Mouse (Mus musculus): Measurements from ENCODE around the gene Gm45521. TPM values are rescaled to one million over a fixed set of nuclear protein-coding genes. Genes with fewer than 3 reads are reported as not detected.

Gene Gm45521
- polyA plus RNA-seq, 1 experiment: not detected

- peaks cover 69% of the 10 kb centered on the region for H3K36me3 ChIP-seq (ENCODE audit: control insufficient read depth, insufficient read depth)
- TF ChIP-seq MYOD1 (IDR thresholded peaks at IDR 0.05; ENCODE audit: control insufficient read depth in 1 of 3, insufficient read length in 2 of 3, low read depth in 2 of 3) (peak in 1 of 3 experiments; percentile 57), TCF3 (IDR thresholded peaks at IDR 0.05; ENCODE audit: insufficient read length, low read depth) (no peak), CEBPB (IDR thresholded peaks at IDR 0.05; ENCODE audit: insufficient read depth, poor library complexity, severe bottlenecking) (no peak), POLR2AphosphoS2 (IDR thresholded peaks at IDR 0.05; ENCODE audit: insufficient read length, low read depth) (no peak), E2F4 (IDR thresholded peaks at IDR 0.05; ENCODE audit: insufficient read depth) (no peak), REST (IDR thresholded peaks at IDR 0.05; ENCODE audit: insufficient read depth, insufficient read length) (no peak), MYOG (IDR thresholded peaks at IDR 0.05; ENCODE audit: control insufficient read depth in 1 of 3, insufficient read depth in 1 of 3, insufficient read length in 2 of 3, low read depth in 2 of 3) (peak in 1 of 3 experiments; percentile 52), MAX (IDR thresholded peaks at IDR 0.05; ENCODE audit: low read depth) (no peak), USF1 (IDR thresholded peaks at IDR 0.05; ENCODE audit: low read depth) (no peak), POLR2A (IDR thresholded peaks at IDR 0.05; ENCODE audit: insufficient read length, low read depth) (no peak)
- H3K79me2 ChIP-seq (ENCODE audit: control insufficient read depth, insufficient read depth): no peaks in the 10 kb centered on the region
- no peak overlapping the region for H3ac ChIP-seq (ENCODE audit: control insufficient read depth, insufficient read length)
- no peaks in the 10 kb centered on the region for H3K27me3 ChIP-seq (ENCODE audit: control insufficient read depth, insufficient read depth, insufficient read length)
- no peak overlapping the region for H3K4me3 ChIP-seq
- H3K4me2 ChIP-seq (ENCODE audit: low read depth): peak overlapping the region; percentile 10
These were observed 13.8 kb upstream of the Gm45521 start for GRCm38 (mm10) chr14:7943101-7943800.

GRCm38 (mm10) chr14:7943801-7944135, 13.3 kb upstream of the Gm45521 start:
- TF ChIP-seq POLR2AphosphoS2 (IDR thresholded peaks at IDR 0.05; ENCODE audit: insufficient read length, low read depth): no peak
- no peak overlapping the region for H3K4me2 ChIP-seq (ENCODE audit: low read depth)
- peaks cover 74% of the 10 kb centered on the region for H3K36me3 ChIP-seq (ENCODE audit: control insufficient read depth, insufficient read depth)
- H3K4me3 ChIP-seq: no peak overlapping the region
- H3K27me3 ChIP-seq (ENCODE audit: control insufficient read depth, insufficient read depth, insufficient read length): no peaks in the 10 kb centered on the region
- H3K79me2 ChIP-seq (ENCODE audit: control insufficient read depth, insufficient read depth): no peaks in the 10 kb centered on the region
- no peak overlapping the region for H3ac ChIP-seq (ENCODE audit: control insufficient read depth, insufficient read length)

- Histone ChIP-seq H3K4me2 (ENCODE audit: low read depth) (no peak overlapping the region), H3ac (ENCODE audit: control insufficient read depth, insufficient read length) (no peak overlapping the region), H3K36me3 (ENCODE audit: control insufficient read depth, insufficient read depth) (peaks cover 77% of the 10 kb centered on the region), H3K4me3 (no peak overlapping the region), H3K79me2 (ENCODE audit: control insufficient read depth, insufficient read depth) (no peaks in the 10 kb centered on the region), H3K27me3 (ENCODE audit: control insufficient read depth, insufficient read depth, insufficient read length) (no peaks in the 10 kb centered on the region)
- no peak for TF ChIP-seq USF1 (IDR thresholded peaks at IDR 0.05; ENCODE audit: low read depth)
- peak in 1 of 3 experiments; percentile 55 for TF ChIP-seq MYOG (IDR thresholded peaks at IDR 0.05; ENCODE audit: control insufficient read depth in 1 of 3, insufficient read depth in 1 of 3, insufficient read length in 2 of 3, low read depth in 2 of 3)
These were observed 12.6 kb upstream of the Gm45521 start for GRCm38 (mm10) chr14:7944349-7945039.

GRCm38 (mm10) chr14:7945261-7945660, 11.8 kb upstream of the Gm45521 start:
- Histone ChIP-seq H3K4me2 (ENCODE audit: low read depth) (no peak overlapping the region), H3K36me3 (ENCODE audit: control insufficient read depth, insufficient read depth) (peaks cover 69% of the 10 kb centered on the region), H3K4me3 (no peak overlapping the region), H3K27me3 (ENCODE audit: control insufficient read depth, insufficient read depth, insufficient read length) (no peaks in the 10 kb centered on the region), H3K79me2 (ENCODE audit: control insufficient read depth, insufficient read depth) (no peaks in the 10 kb centered on the region), H3ac (ENCODE audit: control insufficient read depth, insufficient read length) (no peak overlapping the region)
- TF ChIP-seq TCF12 (IDR thresholded peaks at IDR 0.05; ENCODE audit: insufficient read depth, poor library complexity, severe bottlenecking) (no peak), SRF (IDR thresholded peaks at IDR 0.05; ENCODE audit: control insufficient read depth, insufficient read length, low read depth) (no peak), TCF3 (IDR thresholded peaks at IDR 0.05; ENCODE audit: insufficient read length, low read depth) (no peak), MYOG (IDR thresholded peaks at IDR 0.05; ENCODE audit: control insufficient read depth in 1 of 3, insufficient read depth in 1 of 3, insufficient read length in 2 of 3, low read depth in 2 of 3) (no peak)

- H3K27me3 ChIP-seq (ENCODE audit: control insufficient read depth, insufficient read depth, insufficient read length): no peaks in the 10 kb centered on the region
- TF ChIP-seq TCF12 (IDR thresholded peaks at IDR 0.05; ENCODE audit: insufficient read depth, poor library complexity, severe bottlenecking): no peak
- no peak for TF ChIP-seq TCF3 (IDR thresholded peaks at IDR 0.05; ENCODE audit: insufficient read length, low read depth)
- TF ChIP-seq MYOD1 (IDR thresholded peaks at IDR 0.05; ENCODE audit: control insufficient read depth in 1 of 3, insufficient read length in 2 of 3, low read depth in 2 of 3): peak in 2 of 3 experiments; percentile 33 to 76
- TF ChIP-seq POLR2A (IDR thresholded peaks at IDR 0.05; ENCODE audit: insufficient read length, low read depth): no peak
- TF ChIP-seq CEBPB (IDR thresholded peaks at IDR 0.05; ENCODE audit: insufficient read depth, poor library complexity, severe bottlenecking): no peak
- TF ChIP-seq MYOG (IDR thresholded peaks at IDR 0.05; ENCODE audit: control insufficient read depth in 1 of 3, insufficient read depth in 1 of 3, insufficient read length in 2 of 3, low read depth in 2 of 3): peak in 2 of 3 experiments; percentile 42 to 81
- no peak for TF ChIP-seq SRF (IDR thresholded peaks at IDR 0.05; ENCODE audit: control insufficient read depth, insufficient read length, low read depth)
- TF ChIP-seq USF1 (IDR thresholded peaks at IDR 0.05; ENCODE audit: low read depth): no peak
- TF ChIP-seq REST (IDR thresholded peaks at IDR 0.05; ENCODE audit: insufficient read depth, insufficient read length): no peak
- no peak for TF ChIP-seq MAX (IDR thresholded peaks at IDR 0.05; ENCODE audit: low read depth)
- TF ChIP-seq POLR2AphosphoS2 (IDR thresholded peaks at IDR 0.05; ENCODE audit: insufficient read length, low read depth): no peak
- TF ChIP-seq E2F4 (IDR thresholded peaks at IDR 0.05; ENCODE audit: insufficient read depth): no peak
- H3K79me2 ChIP-seq (ENCODE audit: control insufficient read depth, insufficient read depth): no peaks in the 10 kb centered on the region
- H3K36me3 ChIP-seq (ENCODE audit: control insufficient read depth, insufficient read depth): peaks cover 27% of the 10 kb centered on the region
- H3K4me2 ChIP-seq (ENCODE audit: low read depth): no peak overlapping the region
- H3K4me3 ChIP-seq: no peak overlapping the region
- no peak overlapping the region for H3ac ChIP-seq (ENCODE audit: control insufficient read depth, insufficient read length)
These were observed 5.9 kb upstream of the Gm45521 start for GRCm38 (mm10) chr14:7951234-7951633.

All from myocyte (in vitro differentiated cells).